Mouse (Mus musculus) lung, embryonic 14.5 days (tissue): ENCODE measurements around the gene Kcnd3. TPM values are rescaled to one million over a fixed set of nuclear protein-coding genes. Genes with fewer than 3 reads are reported as not detected.

Experiments used
- ATAC-seq: fragments of 200-750 bp; cut with Nextera tagmentation; 2 replicates; pipeline ENCODE4 v1.8.0; 2017; ENCODE audit warnings: mild to moderate bottlenecking, moderate TSS enrichment, moderate library complexity; ENCODE audit not compliant: insufficient read depth
- DNase-seq: peaks from one replicate; pipeline ENCODE4 v3.0.0-alpha.2; 2015
- H3K27ac ChIP-seq: fragments of 300-500 bp; sonication (generic); 2 replicates; pipeline ENCODE4 v1.5.1; 2014; ENCODE audit warnings: low read depth, mild to moderate bottlenecking, moderate library complexity
- H3K27me3 ChIP-seq: fragments of 300-500 bp; sonication (generic); 2 replicates; pipeline ENCODE4 v1.6.1; 2014; ENCODE audit warnings: low read length, control low read depth; ENCODE audit not compliant: insufficient read depth
- H3K36me3 ChIP-seq: fragments of 300-500 bp; sonication (generic); 2 replicates; pipeline ENCODE4 v1.6.1; 2014; ENCODE audit warnings: control low read depth; ENCODE audit not compliant: insufficient read depth
- H3K4me1 ChIP-seq: fragments of 300-500 bp; sonication (generic); 2 replicates; pipeline ENCODE4 v1.6.1; 2014; ENCODE audit warnings: antibody characterized with exemption, control low read depth; ENCODE audit not compliant: insufficient read depth
- H3K4me2 ChIP-seq: fragments of 300-500 bp; sonication (generic); 2 replicates; pipeline ENCODE4 v1.6.1; 2014; ENCODE audit warnings: mild to moderate bottlenecking
- H3K4me3 ChIP-seq: fragments of 300-500 bp; sonication (generic); 2 replicates; pipeline ENCODE4 v1.5.1; 2014; ENCODE audit warnings: low read depth, low read length
- H3K9ac ChIP-seq: fragments of 300-500 bp; sonication (generic); 2 replicates; pipeline ENCODE4 v1.6.1; 2014
- H3K9me3 ChIP-seq: fragments of 300-500 bp; sonication (generic); 2 replicates; pipeline ENCODE4 v1.6.1; 2016; ENCODE audit warnings: low read depth, low read length, control low read depth
- CTCF ChIP-seq: IDR thresholded peaks from 2 replicates; pipeline ENCODE4 v1.5.1; 2016; ENCODE audit warnings: antibody characterized with exemption, low read depth
- WGBS: fragments of 180-500 bp; shearing (Covaris S2); extraction: QIAGEN DNeasy Blood & Tissue Kit; methylation state at CpG from one replicate; pipeline ENCODE4 v1.1.7; 2014; 5-methylcytosine and 5-hydroxymethylcytosine counted together
- polyA plus RNA-seq: library from polyadenylated mRNA; unstranded; fragments of >200 nt; fragmentation: Nextera tagmentation; extraction: Ambion mirVana; gene quantifications from 2 replicates; pipeline ENCODE4 v1.2.1, GENCODE M21; 2014

Gene Kcnd3
- polyA plus RNA-seq, 1 experiment from 2014 or later = 0.50 TPM

- Histone ChIP-seq H3K27me3 (no peaks in the 10 kb centered on the region), H3K9me3 (no peaks in the 10 kb centered on the region), H3K4me1 (no peaks in the 10 kb centered on the region), H3K36me3 (peaks cover 29% of the 10 kb centered on the region), H3K4me3 (no peak overlapping the region), H3K4me2 (no peak overlapping the region), H3K27ac (no peak overlapping the region), H3K9ac (no peak overlapping the region)
- DNase-seq (peak; percentile 93), ATAC-seq (peak; percentile 68; the same call in 1 of the 2 replicates)
- 17% methylated on average over 7 of the region's 7 CpGs for WGBS
- TF ChIP-seq CTCF = peak; percentile 92
Observed at GRCm38 (mm10) chr3:105674595-105675218, 222.6 kb downstream of the Kcnd3 start.

GRCm38 (mm10) chr3:105675932-105676331, 223.8 kb downstream of the Kcnd3 start:
- ATAC-seq = no peak
- TF ChIP-seq CTCF = no peak
- WGBS = 40% methylated on average over 2 of the region's 2 CpGs

GRCm38 (mm10) chr3:105680346-105680745, 228.2 kb downstream of the Kcnd3 start:
- WGBS = 91% methylated on average over 7 of the region's 7 CpGs
- no peaks in the 10 kb centered on the region for H3K4me1 ChIP-seq
- no peak overlapping the region for H3K27ac ChIP-seq
- ATAC-seq (no peak), DNase-seq (no peak)
- no peak overlapping the region for H3K4me2 ChIP-seq
- no peaks in the 10 kb centered on the region for H3K27me3 ChIP-seq
- no peak overlapping the region for H3K4me3 ChIP-seq
- no peaks in the 10 kb centered on the region for H3K9me3 ChIP-seq
- peaks cover 69% of the 10 kb centered on the region for H3K36me3 ChIP-seq
- TF ChIP-seq CTCF = no peak
- H3K9ac ChIP-seq = no peak overlapping the region

More at GRCm38 (mm10) chr3:105675932-105676331, 223.8 kb downstream of the Kcnd3 start:
- DNase-seq = no peak
- Histone ChIP-seq H3K27me3 (no peaks in the 10 kb centered on the region), H3K27ac (no peak overlapping the region), H3K9ac (no peak overlapping the region), H3K9me3 (no peaks in the 10 kb centered on the region), H3K4me1 (no peaks in the 10 kb centered on the region), H3K4me3 (no peak overlapping the region), H3K4me2 (no peak overlapping the region), H3K36me3 (peaks cover 40% of the 10 kb centered on the region)

- DNase-seq (peak; percentile 43), ATAC-seq (no peak; the same call in 1 of the 2 replicates)
- Histone ChIP-seq H3K4me2 (peak overlapping the region; percentile 74), H3K27me3 (no peaks in the 10 kb centered on the region), H3K27ac (peak overlapping the region; percentile 75), H3K9me3 (no peaks in the 10 kb centered on the region), H3K9ac (peak overlapping the region; percentile 88), H3K4me1 (no peaks in the 10 kb centered on the region), H3K4me3 (peak overlapping the region; percentile 98), H3K36me3 (peaks cover 24% of the 10 kb centered on the region)
- no peak for TF ChIP-seq CTCF
- WGBS = 7% methylated on average over 60 of the region's 60 CpGs
Observed at GRCm38 (mm10) chr3:105686394-105687323, 234.5 kb downstream of the Kcnd3 start.

GRCm38 (mm10) chr3:105687324-105688060, 235.4 kb downstream of the Kcnd3 start, which contains the start of gene Ddx20:
Gene Ddx20 (minus strand): TSS chr3:105687574.
- Histone ChIP-seq H3K27ac (peak within 1 kb of the TSS; percentile 75), H3K4me2 (peak within 1 kb of the TSS; percentile 76), H3K9ac (peak within 1 kb of the TSS; percentile 88), H3K4me1 (no peaks in the 10 kb centered on the region), H3K36me3 (peaks cover 17% of the 10 kb centered on the region), H3K4me3 (peak within 1 kb of the TSS; percentile 98), H3K9me3 (no peaks in the 10 kb centered on the region), H3K27me3 (no peaks in the 10 kb centered on the region)
- peak; percentile 71 for TF ChIP-seq CTCF
- WGBS = under 1% methylated on average over 72 of the region's 72 CpGs
- DNase-seq = peak; percentile 100
- peak; percentile 97 for ATAC-seq

GRCm38 (mm10) chr3:105688536-105688935, 236.4 kb downstream of the Kcnd3 start:
- no peak overlapping the region for H3K27ac ChIP-seq
- no peak for DNase-seq
- WGBS = 80% methylated on average over 2 of the region's 2 CpGs

More at GRCm38 (mm10) chr3:105688536-105688935, 236.4 kb downstream of the Kcnd3 start:
- H3K27me3 ChIP-seq = no peaks in the 10 kb centered on the region; the same call in 1 of the 2 replicates
- peaks cover 6% of the 10 kb centered on the region; the same call in 1 of the 2 replicates for H3K36me3 ChIP-seq
- no peak for TF ChIP-seq CTCF
- no peaks in the 10 kb centered on the region for H3K4me1 ChIP-seq
- no peak for ATAC-seq
- no peak overlapping the region for H3K9ac ChIP-seq
- H3K4me2 ChIP-seq = no peak overlapping the region
- no peaks in the 10 kb centered on the region for H3K9me3 ChIP-seq
- H3K4me3 ChIP-seq = no peak overlapping the region
